Mouse (Mus musculus): ENCODE measurements around the gene Rsph9. TPM values are rescaled to one million over a fixed set of nuclear protein-coding genes. Genes with fewer than 3 reads are reported as not detected.

The Rsph9 gene
- polyA plus RNA-seq, 1 experiment = 3.4 TPM

DNA sequence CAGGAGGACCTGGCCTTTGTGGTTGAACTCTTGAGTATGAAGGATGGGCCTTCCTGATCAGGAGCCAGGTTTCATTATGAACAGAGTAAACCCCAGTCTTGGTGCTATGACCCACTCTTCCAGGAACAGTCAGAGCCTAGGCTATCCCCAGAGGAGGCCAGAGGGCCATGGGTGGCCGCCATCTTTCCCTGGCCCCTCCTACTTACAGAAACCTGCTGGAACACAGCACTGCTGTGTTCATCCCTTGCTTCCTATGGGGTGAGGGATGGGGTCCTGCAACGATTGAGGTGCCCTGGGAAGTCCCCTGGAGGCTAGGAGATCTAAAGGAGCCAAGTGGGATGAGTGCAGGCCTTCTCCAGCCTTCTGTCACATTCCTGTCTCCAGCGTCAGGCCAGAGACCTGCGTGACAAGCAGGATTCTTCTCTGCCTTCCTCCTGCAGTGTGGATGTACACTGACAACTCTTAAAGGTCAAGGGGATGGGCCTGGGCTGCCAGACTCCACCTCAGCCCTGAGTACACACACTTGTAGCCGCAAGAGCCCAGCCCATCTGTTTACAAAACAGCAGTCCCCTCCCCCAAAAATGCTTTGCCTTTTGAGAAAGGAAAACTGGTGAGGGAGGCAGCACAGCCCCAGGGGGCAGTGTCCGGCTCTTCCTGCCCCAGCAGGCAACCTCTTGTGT is 16.1 kb downstream of the Rsph9 start:
- peaks cover 55% of the 10 kb centered on the region for H3K36me3 ChIP-seq (ENCODE audit: control insufficient read depth, insufficient read depth, low read length)
- H3K27me3 ChIP-seq (ENCODE audit: control insufficient read depth, insufficient read depth, low read length) = no peaks in the 10 kb centered on the region
- no peak overlapping the region for H3K4me3 ChIP-seq (ENCODE audit: low read depth, low read length)
- TF ChIP-seq POLR2A (IDR thresholded peaks at IDR 0.05; ENCODE audit: low read depth, low read length) = no peak
- no peak for TF ChIP-seq CTCF (IDR thresholded peaks at IDR 0.05; ENCODE audit: extremely low read depth, insufficient read length, insufficient replicate concordance, low read depth, low read length)
- no peaks in the 10 kb centered on the region for H3K4me1 ChIP-seq (ENCODE audit: control insufficient read depth, insufficient read depth, insufficient read length, low read length)
- H3K27ac ChIP-seq (ENCODE audit: insufficient read depth, low read depth, low read length) = no peak overlapping the region
- WGBS = 85% methylated on average over 6 of the region's 6 CpGs

DNA sequence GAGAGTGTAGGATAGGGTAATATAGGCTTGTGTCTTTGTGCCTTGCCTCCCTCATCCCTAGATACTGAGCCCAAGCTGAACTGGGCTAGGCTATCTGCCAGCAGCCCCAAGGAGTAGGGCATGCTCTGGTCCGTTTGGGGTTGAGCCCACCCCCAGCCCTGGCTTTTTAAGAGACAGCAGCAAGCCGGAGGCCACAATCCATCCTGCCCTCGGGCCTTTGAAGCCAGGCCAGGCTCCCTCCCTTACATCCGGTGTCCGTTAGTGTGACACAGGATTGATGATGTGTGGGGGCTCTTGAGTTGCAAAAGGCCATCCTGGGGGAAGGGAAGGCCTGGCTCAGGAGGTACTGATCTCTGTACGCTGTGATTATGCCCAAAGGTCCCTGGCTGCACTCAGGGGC is 17.4 kb downstream of the Rsph9 start:
- H3K4me3 ChIP-seq (ENCODE audit: low read depth, low read length) = no peak overlapping the region
- no peaks in the 10 kb centered on the region for H3K27me3 ChIP-seq (ENCODE audit: control insufficient read depth, insufficient read depth, low read length)
- TF ChIP-seq CTCF (IDR thresholded peaks at IDR 0.05; ENCODE audit: extremely low read depth, insufficient read length, insufficient replicate concordance, low read depth, low read length) (no peak), POLR2A (IDR thresholded peaks at IDR 0.05; ENCODE audit: low read depth, low read length) (no peak)
- H3K36me3 ChIP-seq (ENCODE audit: control insufficient read depth, insufficient read depth, low read length) = peaks cover 65% of the 10 kb centered on the region
- H3K4me1 ChIP-seq (ENCODE audit: control insufficient read depth, insufficient read depth, insufficient read length, low read length) = no peaks in the 10 kb centered on the region
- no peak overlapping the region for H3K27ac ChIP-seq (ENCODE audit: insufficient read depth, low read depth, low read length)
- WGBS = 86% methylated on average over 6 of the region's 6 CpGs

GRCm38 (mm10) chr17:46123953-46124700 is 19.9 kb downstream of the Rsph9 start:
- TF ChIP-seq POLR2A (IDR thresholded peaks at IDR 0.05; ENCODE audit: low read depth, low read length) (no peak), CTCF (IDR thresholded peaks at IDR 0.05; ENCODE audit: extremely low read depth, insufficient read length, insufficient replicate concordance, low read depth, low read length) (no peak)
- H3K27me3 ChIP-seq (ENCODE audit: control insufficient read depth, insufficient read depth, low read length) = no peaks in the 10 kb centered on the region
- H3K27ac ChIP-seq (ENCODE audit: insufficient read depth, low read depth, low read length) = no peak overlapping the region
- 85% methylated on average over 12 of the region's 12 CpGs for WGBS
- H3K4me1 ChIP-seq (ENCODE audit: control insufficient read depth, insufficient read depth, insufficient read length, low read length) = no peaks in the 10 kb centered on the region
- no peak overlapping the region for H3K4me3 ChIP-seq (ENCODE audit: low read depth, low read length)
- peaks cover 62% of the 10 kb centered on the region for H3K36me3 ChIP-seq (ENCODE audit: control insufficient read depth, insufficient read depth, low read length)

- H3K27me3 ChIP-seq (ENCODE audit: control insufficient read depth, insufficient read depth, low read length) = no peaks in the 10 kb centered on the region
- no peaks in the 10 kb centered on the region for H3K4me1 ChIP-seq (ENCODE audit: control insufficient read depth, insufficient read depth, insufficient read length, low read length)
- WGBS = 95% methylated on average over 4 of the region's 4 CpGs
- TF ChIP-seq POLR2A (IDR thresholded peaks at IDR 0.05; ENCODE audit: low read depth, low read length) (no peak), CTCF (IDR thresholded peaks at IDR 0.05; ENCODE audit: extremely low read depth, insufficient read length, insufficient replicate concordance, low read depth, low read length) (no peak)
- peaks cover 58% of the 10 kb centered on the region for H3K36me3 ChIP-seq (ENCODE audit: control insufficient read depth, insufficient read depth, low read length)
- H3K4me3 ChIP-seq (ENCODE audit: low read depth, low read length) = no peak overlapping the region
- H3K27ac ChIP-seq (ENCODE audit: insufficient read depth, low read depth, low read length) = no peak overlapping the region
Observed at GRCm38 (mm10) chr17:46123285-46123684, 20.7 kb downstream of the Rsph9 start.

DNA sequence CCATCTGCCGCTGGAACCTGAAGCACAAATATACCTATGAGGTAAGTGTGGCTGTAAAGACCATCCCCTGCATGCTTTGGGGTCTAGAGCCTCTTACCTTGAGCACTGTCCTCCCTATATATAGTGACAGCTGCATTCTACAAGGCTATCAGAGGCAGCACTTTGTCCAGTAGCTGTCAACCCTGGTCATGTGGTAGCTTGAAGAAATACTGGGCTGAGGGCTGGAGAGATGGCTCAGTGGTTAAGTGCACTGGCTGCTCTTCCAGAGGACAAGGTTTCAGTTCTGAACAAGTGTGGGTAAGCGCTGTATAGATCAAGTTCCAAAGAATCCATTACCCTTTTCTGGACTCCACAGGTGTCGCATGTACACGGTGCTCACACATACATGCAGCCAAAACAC is 21.2 kb downstream of the Rsph9 start:
- Histone ChIP-seq H3K27ac (ENCODE audit: insufficient read depth, low read depth, low read length) (no peak overlapping the region), H3K36me3 (ENCODE audit: control insufficient read depth, insufficient read depth, low read length) (peaks cover 58% of the 10 kb centered on the region), H3K27me3 (ENCODE audit: control insufficient read depth, insufficient read depth, low read length) (no peaks in the 10 kb centered on the region), H3K4me1 (ENCODE audit: control insufficient read depth, insufficient read depth, insufficient read length, low read length) (no peaks in the 10 kb centered on the region), H3K4me3 (ENCODE audit: low read depth, low read length) (no peak overlapping the region)
- 95% methylated on average over 4 of the region's 4 CpGs for WGBS
- no peak for TF ChIP-seq POLR2A (IDR thresholded peaks at IDR 0.05; ENCODE audit: low read depth, low read length)

DNA sequence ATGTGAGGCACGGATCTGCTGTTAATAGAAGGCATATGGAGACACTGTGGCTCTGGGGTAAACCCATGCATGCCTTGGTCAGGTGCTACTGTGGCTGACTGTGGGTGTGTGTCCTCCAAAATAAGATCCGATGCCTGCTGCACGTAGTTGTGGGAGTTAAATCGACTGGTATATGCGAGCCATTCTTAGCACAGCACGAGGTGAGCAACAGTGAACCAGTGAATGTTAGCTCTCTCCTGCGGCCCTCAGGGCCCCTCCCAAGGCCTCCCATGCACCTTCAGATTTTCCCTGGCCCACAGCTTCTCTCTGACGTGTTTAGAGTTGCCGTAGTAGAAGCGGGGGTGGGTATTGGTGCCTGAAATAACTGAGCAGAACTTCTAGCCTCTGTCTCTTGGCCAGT is 24.4 kb downstream of the Rsph9 start:
- Histone ChIP-seq H3K27ac (ENCODE audit: insufficient read depth, low read depth, low read length) (no peak overlapping the region), H3K4me3 (ENCODE audit: low read depth, low read length) (no peak overlapping the region), H3K27me3 (ENCODE audit: control insufficient read depth, insufficient read depth, low read length) (no peaks in the 10 kb centered on the region), H3K4me1 (ENCODE audit: control insufficient read depth, insufficient read depth, insufficient read length, low read length) (no peaks in the 10 kb centered on the region), H3K36me3 (ENCODE audit: control insufficient read depth, insufficient read depth, low read length) (peaks cover 32% of the 10 kb centered on the region)
- TF ChIP-seq POLR2A (IDR thresholded peaks at IDR 0.05; ENCODE audit: low read depth, low read length) (no peak), CTCF (IDR thresholded peaks at IDR 0.05; ENCODE audit: extremely low read depth, insufficient read length, insufficient replicate concordance, low read depth, low read length) (no peak)
- WGBS = 93% methylated on average over 10 of the region's 10 CpGs

- TF ChIP-seq POLR2A (IDR thresholded peaks at IDR 0.05; ENCODE audit: low read depth, low read length) (no peak), CTCF (IDR thresholded peaks at IDR 0.05; ENCODE audit: extremely low read depth, insufficient read length, insufficient replicate concordance, low read depth, low read length) (no peak)
- H3K36me3 ChIP-seq (ENCODE audit: control insufficient read depth, insufficient read depth, low read length) = peaks cover 26% of the 10 kb centered on the region
- H3K27me3 ChIP-seq (ENCODE audit: control insufficient read depth, insufficient read depth, low read length) = no peaks in the 10 kb centered on the region
- H3K4me3 ChIP-seq (ENCODE audit: low read depth, low read length) = no peak overlapping the region
- no peak overlapping the region for H3K27ac ChIP-seq (ENCODE audit: insufficient read depth, low read depth, low read length)
- H3K4me1 ChIP-seq (ENCODE audit: control insufficient read depth, insufficient read depth, insufficient read length, low read length) = no peaks in the 10 kb centered on the region
- WGBS = 75% methylated on average over 4 of the region's 4 CpGs
Observed at GRCm38 (mm10) chr17:46118423-46118850, 25.6 kb downstream of the Rsph9 start.

Data from small intestine, adult 2 months (tissue).